Mouse (Mus musculus) adrenal gland, adult (tissue): ENCODE results near the gene Psmd9.

Experiments used
- DNase-seq, 2 experiments: peaks; one replicate each; pipeline ENCODE4 v3.0.0; 2022 to 2023; ENCODE audit warnings: low spot score in 1 of 2; ENCODE audit not compliant: inconsistent age in 2 of 2

Gene Psmd9

DNA sequence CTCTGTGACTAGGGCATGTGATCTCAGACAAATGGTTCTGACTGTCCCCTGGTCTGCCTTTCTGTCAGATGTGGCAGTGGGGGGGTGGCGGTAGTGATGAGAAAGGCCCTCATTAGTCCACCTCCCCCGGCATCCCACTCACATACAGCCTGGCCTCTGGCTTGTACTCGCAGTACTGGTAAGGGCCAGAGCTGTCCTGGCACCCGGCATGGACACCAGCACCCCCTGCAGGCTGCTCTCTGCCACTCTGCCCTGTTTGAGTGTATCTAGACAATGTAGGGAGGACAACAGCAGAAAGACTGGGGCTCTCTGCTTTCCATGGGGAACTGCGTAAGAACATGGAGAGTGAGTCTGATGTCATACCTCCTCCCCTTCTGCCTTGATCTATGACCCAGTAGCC, 118.9 kb downstream of the Psmd9 start:
- DNase-seq = peak in 1 of 2 experiments; percentile 38

DNA sequence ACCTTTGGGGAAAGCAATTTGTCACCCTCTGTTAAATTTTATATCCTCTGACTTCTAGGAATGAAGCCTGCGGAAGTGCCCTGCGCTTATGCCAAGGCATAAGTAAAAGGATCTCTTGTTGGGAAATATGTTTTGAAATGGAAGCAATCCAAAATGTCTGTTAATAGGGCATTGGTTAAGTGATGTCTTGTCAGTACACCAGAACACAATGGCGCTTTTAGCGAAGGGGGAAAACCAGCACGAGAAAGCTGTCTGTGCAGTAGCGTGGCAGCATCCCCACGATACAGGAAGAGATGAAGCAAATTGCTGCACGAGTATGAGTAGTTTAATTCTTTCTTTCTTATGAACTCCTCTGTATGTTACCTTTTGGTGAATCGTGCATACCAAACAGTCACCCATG, 125.4 kb downstream of the Psmd9 start:
- no peak for DNase-seq

DNA sequence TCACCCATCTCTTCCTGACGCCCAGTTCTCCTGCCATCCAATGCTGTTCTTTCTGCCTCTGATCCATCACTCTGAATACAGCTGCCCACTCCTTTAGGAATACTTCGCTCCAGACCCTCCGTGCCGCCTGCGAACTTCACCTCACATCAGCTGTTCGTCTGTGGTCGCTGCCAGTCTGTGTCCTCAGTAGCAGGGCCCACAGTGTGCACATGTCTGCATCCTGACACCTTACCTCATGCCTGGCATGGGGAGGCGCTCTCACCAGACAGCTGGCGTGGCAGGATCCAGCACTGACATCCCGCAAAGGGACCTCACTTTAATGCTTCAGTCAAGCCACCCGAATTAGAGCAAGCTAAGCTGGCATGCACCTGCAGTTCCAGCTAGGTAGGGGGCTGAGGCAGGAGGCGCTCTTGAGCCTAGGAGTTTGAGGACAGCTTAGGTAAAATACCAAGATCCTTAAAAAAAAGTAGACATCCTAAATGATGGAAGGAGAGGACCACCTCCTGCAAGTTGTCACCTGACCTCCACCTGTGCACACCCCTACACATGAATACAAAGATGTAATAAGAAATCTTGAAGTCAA, 127.1 kb downstream of the Psmd9 start:
- no peak for DNase-seq

DNA sequence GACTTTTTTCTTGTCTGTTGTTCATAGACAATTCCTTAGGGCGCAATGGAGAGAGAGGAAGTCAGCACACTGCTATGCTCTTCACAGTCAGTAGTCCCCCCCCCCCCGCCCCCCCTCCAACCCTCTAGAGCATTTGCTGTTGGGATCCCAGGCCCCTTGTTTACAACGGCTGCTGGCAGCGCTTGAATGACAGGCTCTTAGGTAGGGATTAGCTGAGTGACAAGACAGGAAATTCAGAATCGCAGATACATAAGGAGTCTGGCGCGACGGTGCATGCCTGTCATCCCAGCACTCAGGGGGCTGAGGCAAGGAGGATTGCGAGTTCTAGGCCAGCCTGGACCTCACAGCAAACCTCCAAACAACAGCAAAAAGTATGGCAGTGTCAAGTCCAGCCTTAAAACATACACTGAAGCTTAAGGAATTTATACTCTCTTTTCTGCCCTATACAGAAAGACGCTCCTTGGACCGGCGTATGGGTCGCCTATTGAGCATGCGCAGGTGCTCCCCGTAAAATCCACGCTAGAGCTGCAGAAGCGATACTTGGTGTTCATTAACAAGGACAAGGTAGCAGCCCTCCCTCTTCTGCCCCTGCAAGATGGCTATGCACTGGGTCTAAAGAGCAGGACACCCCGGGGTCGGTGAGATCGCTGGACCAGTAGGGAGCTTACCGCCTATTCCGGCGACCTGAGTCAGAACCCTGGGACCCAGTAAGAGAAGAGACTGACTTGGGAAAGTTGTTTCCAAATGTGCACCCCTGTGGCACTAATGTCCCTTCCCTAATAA, 128.0 kb downstream of the Psmd9 start:
- no peak for DNase-seq

DNA sequence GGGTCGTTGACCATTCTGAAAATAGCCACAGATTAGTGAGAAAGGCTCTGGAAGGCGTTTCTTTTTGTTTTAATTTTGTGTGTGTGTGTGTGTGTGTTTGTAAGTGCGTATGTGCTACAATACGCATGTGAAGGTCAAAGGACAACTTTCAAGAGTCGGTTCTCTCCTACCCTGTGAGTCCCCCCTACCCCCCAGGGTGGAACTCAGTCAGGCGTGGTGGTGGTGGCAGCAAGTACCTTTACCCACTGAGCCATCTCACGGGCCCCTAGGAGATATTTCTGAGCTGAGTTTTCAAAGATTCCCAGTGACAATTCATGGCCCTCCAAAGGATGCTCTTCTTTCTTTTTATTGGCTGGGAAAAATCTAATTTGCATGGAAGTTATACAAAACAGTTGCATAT, 128.6 kb downstream of the Psmd9 start:
- no peak for DNase-seq

DNA sequence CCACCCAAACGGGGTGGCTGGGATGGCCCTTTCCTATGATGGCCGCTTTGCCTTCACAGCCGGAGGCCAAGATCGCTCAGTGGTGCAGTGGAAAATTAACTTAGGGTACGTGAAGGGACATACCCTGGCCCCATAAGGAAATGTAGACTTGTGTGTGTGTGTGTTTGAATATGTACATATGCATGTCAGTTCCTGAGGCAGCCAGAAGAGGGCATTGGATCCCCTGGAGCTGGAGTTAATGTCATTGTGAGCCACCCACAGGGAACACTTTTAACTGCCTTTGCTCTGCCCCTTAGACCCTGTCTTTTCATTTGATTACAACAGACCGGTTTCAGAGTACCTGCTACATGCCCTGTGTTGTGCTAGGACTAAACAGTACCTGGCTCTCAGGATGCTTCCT, 129.3 kb downstream of the Psmd9 start:
- no peak for DNase-seq
